Mouse (Mus musculus) neural tube, embryonic 15.5 days (tissue): ENCODE results near the gene Olfr1124. TPM values are rescaled to one million over a fixed set of nuclear protein-coding genes. Genes with fewer than 3 reads are reported as not detected.

Source experiments
- polyA plus RNA-seq: library from polyadenylated mRNA; unstranded; fragments of >200 nt; fragmentation: Nextera tagmentation; extraction: Ambion mirVana; gene quantifications from 2 replicates; pipeline ENCODE4 v1.2.1, GENCODE M21; 2015

The Olfr1124 gene
- polyA plus RNA-seq, 1 experiment from 2014 or later = 0.10 TPM

Other genes with a start within 250 kb of the Olfr1124 start
- gene Olfr1112, start 242.5 kb upstream of the Olfr1124 start, polyA plus RNA-seq = not detected in 2 replicates
- gene Olfr1113, start 221.3 kb upstream of the Olfr1124 start, polyA plus RNA-seq = not detected in 2 replicates
- gene Olfr1115, start 182.3 kb upstream of the Olfr1124 start, polyA plus RNA-seq = not detected in 2 replicates
- gene Olfr1116, start 162.7 kb upstream of the Olfr1124 start, polyA plus RNA-seq = not detected in 2 replicates
- not detected in 2 replicates for gene Olfr1118, start 122.7 kb upstream of the Olfr1124 start, polyA plus RNA-seq
- not detected in 2 replicates for gene Olfr1120, start 75.5 kb upstream of the Olfr1124 start, polyA plus RNA-seq
- not detected in 2 replicates for gene Olfr1121, start 60.4 kb upstream of the Olfr1124 start, polyA plus RNA-seq
- not detected in 2 replicates for gene Olfr1122, start 44.4 kb upstream of the Olfr1124 start, polyA plus RNA-seq
- not detected in 2 replicates for gene Olfr1123, start 13.6 kb upstream of the Olfr1124 start, polyA plus RNA-seq
- gene Olfr1126, start 23.7 kb downstream of the Olfr1124 start, polyA plus RNA-seq = not detected in 2 replicates
- gene Pramel7, start 66.8 kb downstream of the Olfr1124 start, polyA plus RNA-seq = not detected in 2 replicates
- not detected in 2 replicates for gene Pramel6, start 76.3 kb downstream of the Olfr1124 start, polyA plus RNA-seq
- gene Olfr153, start 101.5 kb downstream of the Olfr1124 start, polyA plus RNA-seq = not detected in 2 replicates
- not detected in 2 replicates for gene Olfr1128, start 115.3 kb downstream of the Olfr1124 start, polyA plus RNA-seq
- not detected in 2 replicates for gene Olfr1129, start 143.6 kb downstream of the Olfr1124 start, polyA plus RNA-seq
- not detected in 2 replicates for gene Olfr1130, start 175.9 kb downstream of the Olfr1124 start, polyA plus RNA-seq
- gene Olfr1131, start 196.8 kb downstream of the Olfr1124 start, polyA plus RNA-seq = not detected in 2 replicates
- not detected in 2 replicates for gene Olfr1132, start 207.3 kb downstream of the Olfr1124 start, polyA plus RNA-seq
- gene Olfr1133, start 217.1 kb downstream of the Olfr1124 start, polyA plus RNA-seq = not detected in 2 replicates
- gene Olfr1134, start 228.2 kb downstream of the Olfr1124 start, polyA plus RNA-seq = not detected in 2 replicates
- not detected in 2 replicates for gene Olfr1135, start 243.4 kb downstream of the Olfr1124 start, polyA plus RNA-seq